Mouse (Mus musculus) gastrocnemius, adult 2 months (tissue): ENCODE data around the gene Phldb2. TPM values are rescaled to one million over a fixed set of nuclear protein-coding genes. Genes with fewer than 3 reads are reported as not detected.

Experiments
- DNase-seq: peaks from one replicate; pipeline ENCODE4 v3.0.0; 2022
- H3K27ac ChIP-seq: fragments of 200-600 bp; 2 replicates; pipeline ENCODE4 v1.8.1; 2022; ENCODE audit warnings: mild to moderate bottlenecking
- H3K4me3 ChIP-seq: fragments of 200-600 bp; 2 replicates; pipeline ENCODE4 v1.8.1; 2022; ENCODE audit warnings: mild to moderate bottlenecking, moderate library complexity
- CTCF ChIP-seq: fragments of 200-600 bp; IDR thresholded peaks from 2 replicates; pipeline ENCODE4 v1.8.1; 2022; ENCODE audit warnings: antibody characterized with exemption, mild to moderate bottlenecking, moderate library complexity
- intact Hi-C: fragments of 180-260 bp; cut with DNase I; formaldehyde crosslinking; loops from one replicate; pipeline ENCODE4 v1.15.1; 2025
- total RNA-seq, 2 experiments: library from RNA; stranded (reverse); gene quantifications; 2 replicates each; pipeline ENCODE4 v1.2.3; 2021

Phldb2 gene
- total RNA-seq, 2 experiments from 2014 or later, result 5.2 to 6.8 TPM

- H3K4me3 ChIP-seq, result no peak overlapping the region
- intact Hi-C loops, result no loop called here
- no peak overlapping the region for H3K27ac ChIP-seq
- no peak for TF ChIP-seq CTCF
- no peak for DNase-seq
Observed at GRCm38 (mm10) chr16:45722460-45722951, 230.9 kb downstream of the Phldb2 start.

GRCm38 (mm10) chr16:45720022-45720630 lies 233.3 kb downstream of the Phldb2 start:
- TF ChIP-seq CTCF, result no peak
- intact Hi-C loops, result no loop called here

GRCm38 (mm10) chr16:45718296-45718695 lies 235.1 kb downstream of the Phldb2 start:
- intact Hi-C loops, result no loop called here
- Histone ChIP-seq H3K4me3 (no peak overlapping the region), H3K27ac (no peak overlapping the region)
- DNase-seq, result no peak
- TF ChIP-seq CTCF, result no peak

More at GRCm38 (mm10) chr16:45720022-45720630, 233.3 kb downstream of the Phldb2 start:
- DNase-seq, result no peak
- Histone ChIP-seq H3K4me3 (no peak overlapping the region), H3K27ac (no peak overlapping the region)

GRCm38 (mm10) chr16:45714489-45715150 lies 238.8 kb downstream of the Phldb2 start:
- Histone ChIP-seq H3K27ac (no peak overlapping the region), H3K4me3 (no peak overlapping the region)
- DNase-seq, result no peak
- intact Hi-C loops, result no loop called here
- TF ChIP-seq CTCF, result no peak

GRCm38 (mm10) chr16:45713878-45714277 lies 239.5 kb downstream of the Phldb2 start:
- H3K4me3 ChIP-seq, result no peak overlapping the region
- intact Hi-C loops, result no loop called here

GRCm38 (mm10) chr16:45713261-45713660 lies 240.1 kb downstream of the Phldb2 start:
- H3K27ac ChIP-seq, result no peak overlapping the region
- intact Hi-C loops, result no loop called here
- no peak overlapping the region for H3K4me3 ChIP-seq
- DNase-seq, result no peak
- no peak for TF ChIP-seq CTCF

More at GRCm38 (mm10) chr16:45713878-45714277, 239.5 kb downstream of the Phldb2 start:
- no peak for TF ChIP-seq CTCF
- no peak overlapping the region for H3K27ac ChIP-seq
- no peak for DNase-seq

GRCm38 (mm10) chr16:45711263-45711662 lies 242.1 kb downstream of the Phldb2 start:
- peak; percentile 18; the same call in 1 of the 2 replicates for TF ChIP-seq CTCF
- intact Hi-C loops, result no loop called here
- no peak overlapping the region for H3K4me3 ChIP-seq
- DNase-seq, result no peak
- H3K27ac ChIP-seq, result no peak overlapping the region

GRCm38 (mm10) chr16:45699301-45699700 lies 254.1 kb downstream of the Phldb2 start:
- Histone ChIP-seq H3K4me3 (no peak overlapping the region), H3K27ac (no peak overlapping the region)
- DNase-seq, result no peak
- intact Hi-C loops, result no loop called here
- no peak for TF ChIP-seq CTCF

GRCm38 (mm10) chr16:45697996-45698395 lies 255.4 kb downstream of the Phldb2 start:
- no peak for TF ChIP-seq CTCF
- Histone ChIP-seq H3K4me3 (no peak overlapping the region), H3K27ac (no peak overlapping the region)
- intact Hi-C loops, result no loop called here
- no peak for DNase-seq

Other genes starting within 250 kb of the Phldb2 start
- 1 to 10 TPM in 1 of 2 experiments, under 1 TPM in 1; 0.26 to 1.2 TPM for gene Tagln3, start 229.0 kb downstream of the Phldb2 start, total RNA-seq
- 10 to 100 TPM; 11.4 to 13.6 TPM for gene Abhd10, start 210.6 kb downstream of the Phldb2 start, total RNA-seq
- under 1 TPM; 0.17 to 0.23 TPM for gene Plcxd2, start 56.6 kb upstream of the Phldb2 start, total RNA-seq
- not detected for gene Cd96, start 166.7 kb upstream of the Phldb2 start, total RNA-seq
- gene Gm4737, start 201.5 kb upstream of the Phldb2 start, total RNA-seq, result 10 to 100 TPM; 15.3 to 18.4 TPM